Mouse (Mus musculus): ENCODE data around the gene Ttc1.

Ttc1 gene

GRCm38 (mm10) chr11:43747233-43748226 is at the start of gene Ttc1:
Gene Ttc1 (minus strand): TSS chr11:43748008.
- DNase-seq (ENCODE audit: low read depth) = peak; percentile 94

GRCm38 (mm10) chr11:43795992-43796391 is 48.2 kb upstream of the Ttc1 start:
- no peak for DNase-seq (ENCODE audit: low read depth)

DNA sequence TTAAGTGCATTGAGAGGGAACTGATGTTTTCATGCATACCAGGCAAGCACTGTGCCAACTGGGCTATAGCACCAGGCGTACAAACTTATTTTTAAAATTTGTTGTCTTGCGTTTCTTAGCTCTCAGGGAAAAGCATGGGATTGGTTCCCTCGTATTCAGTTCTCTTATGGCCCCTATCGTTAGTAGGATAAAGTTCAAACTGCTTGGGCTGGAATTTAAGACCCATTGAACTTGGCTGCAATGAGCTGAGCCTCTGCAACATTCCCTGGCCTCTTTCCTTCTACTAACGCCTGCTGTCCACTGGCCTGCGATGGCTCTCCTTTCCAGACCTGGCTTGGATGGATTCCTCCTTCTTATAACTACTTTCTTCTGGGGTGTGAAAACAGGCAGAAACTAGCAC is 42.6 kb upstream of the Ttc1 start:
- no peak for DNase-seq (ENCODE audit: low read depth)

GRCm38 (mm10) chr11:43783772-43784171 is 36.0 kb upstream of the Ttc1 start:
- DNase-seq (ENCODE audit: low read depth) = no peak

DNA sequence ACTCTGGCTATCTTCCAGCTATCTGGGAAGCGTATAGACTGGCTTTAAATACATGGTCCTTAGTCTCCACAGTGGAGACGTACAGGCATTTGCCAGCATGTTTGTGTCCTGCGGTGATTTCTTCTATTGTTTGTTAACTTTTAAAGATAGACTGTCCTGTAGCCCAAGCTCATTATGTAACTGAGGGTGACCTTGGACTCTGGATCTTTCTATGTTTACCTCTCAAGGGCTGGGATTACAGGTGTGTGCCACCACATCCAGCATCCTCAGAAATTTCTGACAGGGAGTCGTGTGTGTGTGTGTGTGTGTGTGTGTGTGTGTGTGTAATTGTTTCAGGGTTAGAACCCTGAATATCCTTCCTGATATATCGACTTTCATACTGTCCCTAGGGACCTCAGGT is 35.3 kb upstream of the Ttc1 start:
- no peak for DNase-seq (ENCODE audit: low read depth)

DNA sequence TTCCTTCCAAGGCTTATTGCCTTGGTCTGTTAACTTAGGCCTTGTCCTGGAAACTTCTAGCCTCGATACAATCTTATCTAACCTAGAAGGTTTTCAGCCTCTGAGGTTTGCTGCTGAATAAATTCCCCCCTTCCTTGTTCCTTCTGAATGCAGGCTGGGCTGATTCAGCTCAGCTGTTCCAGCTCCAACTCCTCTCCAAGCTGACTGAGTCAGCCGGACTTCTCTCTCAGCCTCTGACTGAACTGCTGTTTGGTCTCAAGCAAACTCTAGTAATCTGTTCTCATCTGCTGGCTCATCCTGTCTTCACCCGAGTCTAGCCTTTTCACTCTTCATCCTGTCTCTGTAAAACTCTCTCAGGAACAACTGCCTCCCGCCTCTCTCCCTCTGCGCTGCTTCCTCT is 31.7 kb upstream of the Ttc1 start:
- DNase-seq (ENCODE audit: low read depth) = peak; percentile 12

DNA sequence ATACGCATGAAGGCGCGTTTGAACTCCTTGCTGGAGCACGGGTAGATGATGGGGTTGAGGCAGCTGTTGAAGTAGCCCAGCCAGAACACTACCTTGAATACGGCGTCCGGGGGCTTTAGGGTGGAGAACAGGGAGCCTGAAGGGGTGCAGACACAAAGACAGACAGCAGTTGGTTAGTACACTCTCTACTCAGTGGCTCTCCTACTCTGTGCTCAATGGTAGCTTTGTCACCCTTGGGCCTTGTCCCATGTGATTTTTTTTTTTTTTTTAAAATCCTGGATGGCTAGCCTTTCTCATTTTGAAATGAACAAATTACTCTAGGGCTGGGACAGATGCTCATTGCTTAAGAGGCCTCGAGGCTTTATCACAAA is 28.5 kb upstream of the Ttc1 start:
- no peak for DNase-seq (ENCODE audit: low read depth)

GRCm38 (mm10) chr11:43775469-43776323 is 27.9 kb upstream of the Ttc1 start:
- DNase-seq (ENCODE audit: low read depth) = no peak

- DNase-seq (ENCODE audit: low read depth) = peak; percentile 8
Observed at GRCm38 (mm10) chr11:43773725-43774124, 25.9 kb upstream of the Ttc1 start.

- DNase-seq (ENCODE audit: low read depth) = no peak
Observed at GRCm38 (mm10) chr11:43770110-43770509, 22.3 kb upstream of the Ttc1 start.

DNA sequence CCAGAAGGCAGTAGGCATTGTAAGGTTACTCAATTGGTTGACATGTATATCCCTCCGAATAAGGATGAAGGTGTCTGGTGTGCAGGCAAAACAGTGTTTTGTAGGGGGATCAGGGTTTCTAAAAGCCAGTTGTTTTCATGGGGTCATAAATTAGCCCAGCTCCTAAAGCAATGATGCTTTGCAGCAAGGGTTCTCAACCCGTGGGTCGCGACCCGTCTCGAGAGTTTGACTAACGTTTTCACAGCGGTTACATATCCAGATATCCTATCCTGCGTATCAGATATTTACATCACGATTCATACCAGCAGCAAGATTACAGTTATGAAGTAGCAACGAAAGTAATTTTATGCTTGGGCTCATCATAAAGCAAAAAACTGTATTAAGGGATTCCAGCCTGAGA is 19.9 kb upstream of the Ttc1 start:
- DNase-seq (ENCODE audit: low read depth) = no peak

GRCm38 (mm10) chr11:43766922-43767648 is 19.3 kb upstream of the Ttc1 start:
- peak; percentile 44 for DNase-seq (ENCODE audit: low read depth)

DNA sequence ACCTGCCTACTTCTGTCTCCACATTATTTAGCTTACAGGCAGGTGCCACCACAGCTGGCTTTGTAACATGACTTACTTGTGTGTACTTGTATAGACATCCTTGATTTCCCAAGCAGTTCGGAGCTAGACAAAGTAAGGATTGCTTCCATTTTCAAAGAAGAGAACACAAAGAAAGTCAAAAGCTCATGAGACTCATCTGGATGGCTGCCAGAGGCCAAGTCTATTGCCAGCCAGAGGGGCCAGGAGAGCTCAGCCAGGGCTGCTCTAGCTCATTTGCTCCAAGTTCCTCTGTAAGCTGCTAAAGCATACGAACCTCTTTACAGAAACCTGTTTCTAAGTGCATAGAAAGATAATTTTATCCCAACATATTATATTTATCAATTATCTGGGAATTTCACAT is 10.6 kb upstream of the Ttc1 start:
- no peak for DNase-seq (ENCODE audit: low read depth)

DNA sequence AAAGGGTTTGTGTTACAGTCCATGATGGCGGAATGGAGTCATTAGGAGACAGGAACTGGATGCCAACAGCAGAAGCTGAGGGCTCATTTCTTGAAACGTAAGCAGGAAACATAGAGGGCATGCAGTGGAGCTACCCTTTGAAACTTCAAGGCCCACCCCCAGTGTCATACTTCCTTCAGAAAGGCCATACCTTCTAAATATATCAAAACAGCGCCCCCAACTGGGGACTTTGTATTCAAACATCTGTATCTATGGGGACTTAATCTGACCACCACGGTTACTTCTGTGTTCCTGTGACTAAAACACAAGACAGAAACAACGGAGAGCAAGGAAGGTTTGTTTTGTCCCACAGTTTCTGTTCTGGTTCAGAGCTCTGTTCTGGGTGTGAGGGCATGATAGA is 7.6 kb upstream of the Ttc1 start:
- no peak for DNase-seq (ENCODE audit: low read depth)

DNA sequence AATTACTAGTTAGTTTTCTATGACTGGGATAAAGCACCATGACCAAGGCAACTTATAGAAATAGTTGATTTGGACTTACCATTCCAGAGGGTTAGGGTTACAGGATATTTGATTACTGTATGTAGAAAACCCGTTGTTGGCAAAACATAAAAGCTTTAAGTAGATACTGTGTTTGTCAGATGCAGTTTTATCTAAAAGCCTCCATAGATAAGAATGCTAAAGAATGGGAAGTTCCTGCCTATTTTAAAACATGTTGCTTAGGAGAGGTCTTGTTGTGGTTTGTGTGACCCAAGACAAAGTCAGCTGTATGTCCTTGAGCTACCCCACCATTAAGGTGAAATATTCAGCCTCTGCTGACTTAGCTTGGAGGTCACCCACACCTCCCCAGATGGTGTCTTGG is 6.8 kb upstream of the Ttc1 start:
- DNase-seq (ENCODE audit: low read depth) = no peak

- no peak for DNase-seq (ENCODE audit: low read depth)
Observed at GRCm38 (mm10) chr11:43751542-43751941, 3.7 kb upstream of the Ttc1 start.

DNA sequence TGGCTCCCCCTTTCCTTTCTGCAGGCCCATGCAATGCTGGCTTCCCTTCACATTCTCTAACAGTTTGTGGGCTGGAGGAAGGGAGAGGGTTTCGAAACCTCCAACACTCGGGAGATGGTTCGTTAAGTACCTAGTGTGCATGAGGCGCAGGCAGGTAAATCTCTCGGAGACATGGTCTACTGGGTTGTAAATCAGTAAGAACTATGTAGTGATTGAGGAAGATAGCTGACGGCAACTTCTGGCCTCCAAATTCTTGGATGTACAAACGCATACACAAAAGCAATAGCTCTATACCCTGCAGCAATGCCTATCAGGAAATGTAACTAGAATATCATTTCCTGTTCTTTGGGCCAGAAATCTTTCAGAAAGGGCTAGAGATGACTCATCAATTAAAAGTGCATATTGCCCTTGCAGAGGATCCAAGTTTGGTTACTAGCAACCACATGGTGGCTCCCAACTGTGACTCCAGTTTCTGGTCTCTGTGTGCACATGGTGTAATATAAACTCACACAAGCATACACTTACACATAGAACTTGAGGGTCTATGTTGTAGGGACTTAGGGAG is 19.0 kb downstream of the Ttc1 start:
- DNase-seq (ENCODE audit: low read depth) = peak; percentile 32

GRCm38 (mm10) chr11:43727796-43728195 is 20.0 kb downstream of the Ttc1 start:
- no peak for DNase-seq (ENCODE audit: low read depth)

- DNase-seq (ENCODE audit: low read depth) = no peak
Observed at GRCm38 (mm10) chr11:43723411-43723810, 24.4 kb downstream of the Ttc1 start.

DNA sequence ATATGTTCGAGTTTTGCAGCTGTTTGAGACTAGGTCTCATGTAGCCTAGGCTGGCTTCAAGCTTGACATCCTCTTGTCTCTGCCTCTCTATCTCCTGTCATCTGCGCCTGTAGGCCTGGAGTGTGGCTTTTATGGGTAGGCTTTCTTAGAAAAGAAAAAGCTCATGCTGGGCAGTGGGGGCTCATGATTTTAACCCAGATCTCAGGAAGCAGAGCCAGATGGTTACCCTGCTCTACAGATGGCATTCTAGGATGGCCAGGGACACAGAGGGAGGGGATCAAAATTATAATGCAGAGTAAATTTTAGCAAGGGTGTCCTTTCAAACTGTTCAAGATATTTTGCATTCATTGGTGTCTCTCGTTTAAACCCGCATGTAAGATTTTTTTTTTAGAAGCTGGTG is 35.6 kb downstream of the Ttc1 start:
- DNase-seq (ENCODE audit: low read depth) = no peak

GRCm38 (mm10) chr11:43708409-43708808 is 39.4 kb downstream of the Ttc1 start:
- DNase-seq (ENCODE audit: low read depth) = no peak

GRCm38 (mm10) chr11:43705751-43706150 is 42.1 kb downstream of the Ttc1 start:
- DNase-seq (ENCODE audit: low read depth) = no peak

All from fibroblast of lung, adult 2 months (primary cell).